Mouse (Mus musculus): ENCODE results near the gene Prss3. TPM values are rescaled to one million over a fixed set of nuclear protein-coding genes. Genes with fewer than 3 reads are reported as not detected.
"Not testable (repeated sequence)": the region's sequence is repeated elsewhere in the genome, so short reads cannot be mapped to it uniquely, and the experiment has no call there.

Gene Prss3
- total RNA-seq (2021): not detected
- long read RNA-seq, experiment 1: 0 reads
- long read RNA-seq, experiment 2: 0 reads

DNA sequence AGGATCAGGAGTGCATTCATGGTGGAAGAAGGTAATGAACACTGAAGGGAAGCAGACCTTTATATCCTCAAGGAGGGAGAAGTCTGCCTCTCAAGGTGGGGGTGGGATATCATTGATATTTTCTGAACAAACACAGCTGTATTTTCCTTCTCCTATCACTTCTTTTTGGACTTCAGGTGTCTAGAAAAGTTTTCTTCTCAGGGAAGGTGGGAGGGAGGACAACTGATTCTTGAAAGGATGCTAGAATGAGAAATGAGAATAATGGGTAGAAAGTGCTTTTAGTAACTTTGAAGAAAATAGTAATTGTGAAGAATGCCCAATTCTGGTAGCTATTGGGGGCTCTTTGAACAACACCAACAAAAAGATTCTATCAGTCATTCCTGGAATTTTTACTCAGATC lies at the start of gene Prss3:
TSS of gene Prss3 (minus strand) at position 101 of the 400 bp plus-strand sequence.
- not testable (repeated sequence) for DNase-seq (ENCODE audit: low spot score)

DNA sequence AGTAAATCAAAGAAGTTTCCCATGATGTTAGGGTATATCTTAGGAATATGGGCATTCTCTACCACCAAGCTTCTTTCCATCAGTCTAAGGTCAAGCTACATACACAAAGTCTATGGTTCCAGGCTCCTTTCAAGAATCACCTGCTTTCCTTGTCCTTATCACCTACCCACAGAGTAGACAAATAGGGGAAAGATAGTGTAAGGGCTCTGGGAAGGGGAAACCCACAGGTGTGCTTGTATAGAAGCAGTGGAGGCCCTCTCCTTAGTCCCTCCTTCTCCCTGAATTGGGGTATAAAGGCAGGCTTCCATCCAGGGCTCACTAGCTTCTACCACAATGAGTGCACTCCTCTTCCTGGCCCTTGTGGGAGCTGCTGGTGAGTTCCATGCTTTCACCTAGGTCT lies 14.6 kb upstream of the Prss3 start, which contains the start of gene Gm5771:
TSS of gene Gm5771 (plus strand) at position 301 of the 400 bp plus-strand sequence.
- DNase-seq (ENCODE audit: low spot score): not testable (repeated sequence)

DNA sequence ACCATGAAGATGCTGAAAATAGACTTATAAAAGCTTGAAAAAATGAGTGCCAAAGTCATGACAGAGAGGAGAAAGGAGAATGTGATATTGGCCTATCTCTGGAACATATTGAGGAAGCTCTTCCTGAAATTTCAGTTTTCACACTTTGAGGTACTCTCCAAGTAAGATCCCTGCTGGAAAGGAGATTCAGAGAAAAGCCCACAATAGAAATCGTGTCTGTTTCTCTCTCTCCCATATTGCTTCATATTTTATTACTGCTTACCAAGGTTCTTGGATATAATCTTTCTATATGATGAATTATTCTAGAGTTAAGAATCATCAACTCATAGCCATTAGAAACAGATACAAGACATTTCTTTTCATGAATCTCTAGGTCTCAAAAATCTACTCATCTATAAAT lies 14.2 kb upstream of the Prss3 start:
- DNase-seq (ENCODE audit: low spot score): not testable (repeated sequence)

DNA sequence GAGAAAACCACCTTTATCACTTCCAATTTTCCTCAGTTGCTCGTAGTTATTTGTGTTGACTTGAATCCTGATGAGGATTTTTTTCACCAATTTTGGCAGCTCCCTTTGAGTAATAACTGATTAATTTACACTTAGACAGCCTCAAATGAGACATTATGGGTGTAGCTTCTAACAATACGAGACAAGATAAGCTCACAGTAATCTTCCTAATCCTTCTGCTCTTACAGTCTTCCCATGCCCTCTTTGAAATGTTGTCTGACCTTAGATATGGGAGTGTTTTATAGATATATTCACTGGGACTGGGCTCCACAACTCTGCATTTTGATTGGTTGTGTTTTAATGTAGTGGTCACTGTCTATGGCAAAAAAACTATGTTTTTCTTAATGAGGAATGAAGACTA lies 9.3 kb upstream of the Prss3 start:
- DNase-seq (ENCODE audit: low spot score): no peak

DNA sequence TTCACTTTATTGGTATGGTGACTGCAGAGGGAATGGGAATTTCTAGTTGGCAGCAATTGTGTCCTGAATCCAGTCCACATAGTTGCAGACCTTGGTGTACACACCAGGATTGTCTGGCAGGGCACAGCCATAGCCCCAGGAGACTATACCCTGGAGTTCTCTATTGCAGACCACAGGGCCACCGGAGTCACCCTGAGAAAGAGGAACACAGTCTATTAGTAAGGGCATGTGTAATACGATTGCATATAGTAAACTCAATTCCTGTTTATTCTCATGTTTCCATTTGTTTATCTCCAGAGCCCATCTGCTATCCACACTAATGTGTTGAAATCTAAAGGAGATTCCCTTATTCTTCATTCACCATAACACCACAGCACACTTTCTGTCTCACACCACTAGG lies 3.7 kb downstream of the Prss3 start:
- DNase-seq (ENCODE audit: low spot score): not testable (repeated sequence)

DNA sequence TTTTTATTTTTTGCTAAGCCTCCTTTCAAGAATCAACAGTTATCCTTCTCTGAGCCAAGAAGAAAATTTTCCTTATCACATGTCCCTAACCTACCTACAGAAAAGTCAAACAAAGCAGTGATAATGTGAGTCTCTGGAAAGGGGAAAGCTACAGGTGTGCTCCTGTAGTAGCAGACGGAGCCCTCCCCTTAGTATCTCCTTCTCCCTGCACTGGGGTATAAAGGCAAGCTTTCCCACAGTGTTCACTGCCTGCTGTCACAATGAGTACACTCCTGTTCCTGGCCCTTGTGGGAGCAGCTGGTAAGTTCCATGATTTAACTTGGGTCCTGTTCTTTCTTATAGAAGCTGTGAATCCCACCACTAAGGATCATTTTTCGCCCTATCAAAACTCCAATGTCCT lies 23.5 kb downstream of the Prss3 start, which contains the start of gene Try10:
TSS of gene Try10 (plus strand) at position 174 of the 400 bp plus-strand sequence.
- no peak for DNase-seq (ENCODE audit: low spot score)

Other genes with a start within 250 kb of the Prss3 start
- not detected for gene Try4, start 75.4 kb downstream of the Prss3 start, total RNA-seq (2021)
- gene Try5, start 60.8 kb downstream of the Prss3 start, total RNA-seq (2021): not detected
- gene Try10, start 23.6 kb downstream of the Prss3 start, total RNA-seq (2021): not detected
- gene Gm5771, start 14.7 kb upstream of the Prss3 start, total RNA-seq (2021): not detected
- not detected for gene Gm10334, start 68.5 kb upstream of the Prss3 start, total RNA-seq (2021)
- not detected for gene Prss1, start 81.3 kb upstream of the Prss3 start, total RNA-seq (2021)
- gene Prss2, start 144.1 kb upstream of the Prss3 start, total RNA-seq (2021): not detected
- under 1 TPM; 0.76 to 0.91 TPM for gene Ephb6, start 227.8 kb upstream of the Prss3 start, total RNA-seq (2021)